Mouse (Mus musculus) kidney, postnatal 0 days (tissue): ENCODE results near the gene Gm973. TPM values are rescaled to one million over a fixed set of nuclear protein-coding genes. Genes with fewer than 3 reads are reported as not detected.

Experiments used
- ATAC-seq: fragments of 200-750 bp; cut with Nextera tagmentation; replicated peaks from 2 replicates; pipeline ENCODE4 v1.8.0; 2017; ENCODE audit warnings: low read depth, moderate number of reproducible peaks, moderate TSS enrichment, moderate library complexity; ENCODE audit not compliant: low FRiP score
- DNase-seq: peaks from one replicate; pipeline ENCODE4 v3.0.0-alpha.2; 2016; ENCODE audit warnings: low spot score
- H3K27ac ChIP-seq: fragments of 300-500 bp; sonication (generic); 2 replicates; pipeline ENCODE4 v1.5.1; 2014; ENCODE audit warnings: mild to moderate bottlenecking
- H3K27me3 ChIP-seq: fragments of 300-500 bp; sonication (generic); 2 replicates; pipeline ENCODE4 v1.6.1; 2014; ENCODE audit warnings: low read length, mixed read lengths; ENCODE audit not compliant: insufficient read depth
- H3K36me3 ChIP-seq: fragments of 300-500 bp; sonication (generic); 2 replicates; pipeline ENCODE4 v1.6.1; 2014; ENCODE audit warnings: low read length, mixed read lengths; ENCODE audit not compliant: insufficient read depth
- H3K4me1 ChIP-seq: fragments of 300-500 bp; sonication (generic); replicated peaks from 2 replicates; pipeline ENCODE4 v1.6.1; 2014; ENCODE audit warnings: antibody characterized with exemption, low read length, mixed read lengths; ENCODE audit not compliant: insufficient read depth
- H3K4me2 ChIP-seq: fragments of 300-500 bp; sonication (generic); 2 replicates; pipeline ENCODE4 v1.6.1; 2014; ENCODE audit warnings: mild to moderate bottlenecking, low read length, moderate library complexity, mixed read lengths
- H3K4me3 ChIP-seq: fragments of 300-500 bp; sonication (generic); replicated peaks from 2 replicates; pipeline ENCODE4 v1.5.1; 2014; ENCODE audit warnings: low read depth, low read length
- H3K9ac ChIP-seq: fragments of 300-500 bp; sonication (generic); 2 replicates; pipeline ENCODE4 v1.6.1; 2014; ENCODE audit warnings: low read depth, low read length
- H3K9me3 ChIP-seq: fragments of 300-500 bp; sonication (generic); replicated peaks from 2 replicates; pipeline ENCODE4 v1.6.1; 2016; ENCODE audit warnings: low read length, inconsistent platforms, mixed read lengths
- CTCF ChIP-seq: IDR thresholded peaks from 2 replicates; pipeline ENCODE4 v1.5.1; 2016; ENCODE audit warnings: antibody characterized with exemption, low read depth, mild to moderate bottlenecking, moderate library complexity
- WGBS: fragments of 180-500 bp; shearing (Covaris S2); extraction: QIAGEN DNeasy Blood & Tissue Kit; methylation state at CpG from one replicate; pipeline ENCODE4 v1.1.7; 2014; 5-methylcytosine and 5-hydroxymethylcytosine counted together
- polyA plus RNA-seq: library from polyadenylated mRNA; unstranded; fragments of >200 nt; fragmentation: Nextera tagmentation; extraction: Ambion mirVana; gene quantifications from 2 replicates; pipeline ENCODE4 v1.2.1, GENCODE M21; 2015

Gm973 gene
- polyA plus RNA-seq, 1 experiment from 2014 or later: 2.5 TPM

DNA sequence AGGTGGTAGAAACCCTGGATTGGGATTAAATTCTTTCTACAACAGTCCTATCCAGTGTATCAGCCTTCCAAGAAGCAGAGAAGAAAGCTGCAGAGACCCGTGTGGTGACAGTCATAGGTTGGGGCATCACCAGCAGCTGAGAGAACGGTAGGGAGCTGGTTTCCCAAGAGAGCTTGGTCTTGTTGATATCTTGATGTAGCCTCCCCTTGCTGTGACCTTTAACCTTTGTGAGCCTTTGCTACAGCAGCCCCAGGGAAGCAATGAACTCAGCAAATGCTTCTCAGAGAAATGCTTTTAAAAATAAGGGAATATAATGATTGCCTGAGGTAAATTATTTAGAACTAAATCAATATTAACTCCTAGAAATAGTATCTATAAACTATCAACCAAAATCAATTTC lies 13.7 kb upstream of the Gm973 start:
- no peak overlapping the region for H3K4me2 ChIP-seq
- 78% methylated on average over 2 of the region's 2 CpGs for WGBS
- no peaks in the 10 kb centered on the region for H3K4me1 ChIP-seq
- no peak overlapping the region for H3K27ac ChIP-seq
- H3K9me3 ChIP-seq: no peaks in the 10 kb centered on the region
- ATAC-seq (no peak), DNase-seq (no peak)
- no peak overlapping the region for H3K4me3 ChIP-seq
- no peak for TF ChIP-seq CTCF
- H3K36me3 ChIP-seq: no peaks in the 10 kb centered on the region
- no peaks in the 10 kb centered on the region for H3K27me3 ChIP-seq
- no peak overlapping the region for H3K9ac ChIP-seq

- Histone ChIP-seq H3K27ac (no peak overlapping the region), H3K4me3 (no peak overlapping the region), H3K4me2 (no peak overlapping the region), H3K36me3 (no peaks in the 10 kb centered on the region), H3K9me3 (no peaks in the 10 kb centered on the region), H3K4me1 (peaks cover 3% of the 10 kb centered on the region; the same call in 1 of the 2 replicates), H3K9ac (no peak overlapping the region), H3K27me3 (no peaks in the 10 kb centered on the region)
- 34% methylated on average over 7 of the region's 7 CpGs for WGBS
- no peak for DNase-seq
- no peak for ATAC-seq
- TF ChIP-seq CTCF: peak; percentile 5; the same call in 1 of the 2 replicates
Observed at GRCm38 (mm10) chr1:59503659-59504301, 12.3 kb upstream of the Gm973 start.

DNA sequence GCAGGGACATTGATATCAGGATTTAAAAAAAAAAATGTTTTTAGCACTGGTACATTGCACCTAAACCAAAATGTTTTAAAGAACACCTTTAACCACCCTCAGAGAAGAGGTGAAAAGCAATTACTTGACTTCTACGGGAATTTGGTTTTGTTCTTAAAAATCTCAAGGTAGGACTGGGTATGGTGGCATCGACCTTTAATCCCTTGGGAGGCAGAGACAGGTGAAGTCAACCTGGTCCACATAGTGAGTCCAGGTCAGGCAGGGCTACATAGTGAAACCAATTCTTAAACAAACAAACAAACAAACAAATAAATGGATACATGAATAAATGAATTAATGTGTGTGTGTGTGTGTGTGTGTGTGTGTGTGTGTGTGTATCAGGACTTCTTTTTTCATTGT lies 11.8 kb upstream of the Gm973 start:
- H3K9me3 ChIP-seq: no peaks in the 10 kb centered on the region

DNA sequence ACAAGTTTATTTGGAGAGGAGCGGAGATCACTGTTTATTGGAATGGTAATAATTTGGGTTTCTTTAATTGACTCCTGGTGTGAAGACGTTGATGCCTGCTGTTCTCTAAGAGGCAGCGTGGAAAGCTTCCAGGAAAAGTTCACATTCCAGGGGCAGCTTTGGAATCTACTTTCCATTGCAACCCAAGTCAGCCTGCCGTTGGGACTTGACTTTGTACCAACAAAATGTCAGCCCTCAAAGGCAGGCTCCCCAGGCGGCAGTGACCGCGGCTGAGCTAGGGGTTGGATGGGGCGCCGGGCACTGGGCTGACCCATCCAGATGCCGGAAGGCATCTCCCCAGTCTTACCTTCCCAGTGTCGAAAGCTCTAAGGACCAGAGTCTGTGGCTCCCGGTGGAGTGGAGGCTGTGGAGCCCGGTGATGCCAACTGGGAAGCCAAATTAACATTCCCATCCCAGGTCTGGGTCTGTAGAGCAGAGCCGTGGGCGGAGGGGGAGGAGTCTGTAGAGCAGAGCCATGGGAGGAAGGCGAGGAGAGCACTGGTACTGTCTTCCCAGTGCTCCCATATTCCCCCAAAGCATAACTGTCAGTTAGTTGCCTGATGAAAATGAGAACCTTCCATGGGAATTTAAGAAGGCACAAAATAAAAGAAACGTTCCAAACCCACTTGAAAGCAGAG lies 7.5 kb upstream of the Gm973 start:
- H3K4me1 ChIP-seq: peaks cover 3% of the 10 kb centered on the region; the same call in 1 of the 2 replicates
- peak; percentile 67 for DNase-seq
- no peak overlapping the region for H3K4me2 ChIP-seq
- no peaks in the 10 kb centered on the region for H3K36me3 ChIP-seq
- WGBS: 37% methylated on average over 17 of the region's 17 CpGs
- H3K4me3 ChIP-seq: no peak overlapping the region
- H3K27ac ChIP-seq: no peak overlapping the region
- H3K27me3 ChIP-seq: no peaks in the 10 kb centered on the region
- TF ChIP-seq CTCF: no peak
- no peak for ATAC-seq
- no peak overlapping the region for H3K9ac ChIP-seq
- no peaks in the 10 kb centered on the region for H3K9me3 ChIP-seq

More for the DNA sequence above, 11.8 kb upstream of the Gm973 start:
- peaks cover 3% of the 10 kb centered on the region; the same call in 1 of the 2 replicates for H3K4me1 ChIP-seq
- TF ChIP-seq CTCF: no peak
- no peaks in the 10 kb centered on the region for H3K36me3 ChIP-seq
- no peak overlapping the region for H3K4me3 ChIP-seq
- WGBS: 75% methylated on average over 2 of the region's 2 CpGs
- H3K27me3 ChIP-seq: no peaks in the 10 kb centered on the region
- ATAC-seq: no peak
- H3K27ac ChIP-seq: no peak overlapping the region
- no peak overlapping the region for H3K9ac ChIP-seq
- DNase-seq: no peak
- H3K4me2 ChIP-seq: no peak overlapping the region

DNA sequence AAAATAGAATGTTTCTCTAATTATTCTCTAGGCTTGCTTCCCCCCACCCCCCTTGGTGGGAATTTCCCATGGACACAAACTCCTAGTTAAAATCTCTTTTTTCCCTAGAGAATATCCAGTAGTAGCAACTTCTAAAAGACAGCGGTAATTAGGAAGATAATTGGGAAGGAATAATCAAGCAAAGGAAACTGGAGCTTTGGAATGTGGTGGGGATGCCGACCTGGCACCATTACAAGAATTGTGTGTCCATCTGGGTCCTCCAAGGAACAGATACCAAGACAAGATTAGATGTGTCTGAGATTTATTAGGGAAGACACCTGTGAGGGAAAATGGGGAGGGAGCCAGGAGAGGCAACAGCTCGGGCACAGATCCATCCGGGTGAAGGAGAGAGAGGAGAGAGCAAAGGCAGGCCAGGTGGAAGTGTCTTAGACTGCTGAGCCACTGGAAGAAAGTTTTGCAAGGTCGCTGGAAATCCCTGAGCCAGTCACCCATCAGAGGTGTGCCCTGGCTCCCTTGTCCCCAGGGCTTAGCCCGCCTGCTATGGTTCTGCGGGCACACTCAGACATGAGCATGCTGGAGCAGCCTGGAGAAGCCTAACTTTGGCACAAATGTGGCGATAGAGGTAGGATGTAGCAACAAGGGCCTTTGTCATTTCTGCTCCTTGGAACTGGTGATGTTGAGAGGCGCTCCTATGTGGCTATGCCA lies 4.3 kb upstream of the Gm973 start:
- H3K4me3 ChIP-seq: no peak overlapping the region
- H3K36me3 ChIP-seq: no peaks in the 10 kb centered on the region
- TF ChIP-seq CTCF: no peak
- no peak overlapping the region for H3K27ac ChIP-seq
- DNase-seq (no peak), ATAC-seq (no peak)
- no peak overlapping the region for H3K9ac ChIP-seq
- no peaks in the 10 kb centered on the region for H3K9me3 ChIP-seq
- WGBS: 61% methylated on average over 9 of the region's 9 CpGs
- H3K4me1 ChIP-seq: peaks cover 3% of the 10 kb centered on the region; the same call in 1 of the 2 replicates
- H3K27me3 ChIP-seq: no peaks in the 10 kb centered on the region
- no peak overlapping the region for H3K4me2 ChIP-seq

GRCm38 (mm10) chr1:59520226-59520837 lies 4.3 kb downstream of the Gm973 start:
- H3K27ac ChIP-seq: no peak overlapping the region
- 20% methylated on average over 11 of the region's 11 CpGs for WGBS
- no peak overlapping the region for H3K4me2 ChIP-seq
- peak; percentile 69 for DNase-seq
- H3K4me3 ChIP-seq: no peak overlapping the region
- TF ChIP-seq CTCF: no peak
- no peaks in the 10 kb centered on the region for H3K9me3 ChIP-seq
- H3K27me3 ChIP-seq: no peaks in the 10 kb centered on the region
- H3K9ac ChIP-seq: no peak overlapping the region
- H3K4me1 ChIP-seq: peaks cover 5% of the 10 kb centered on the region; the same call in 1 of the 2 replicates
- no peak for ATAC-seq
- H3K36me3 ChIP-seq: no peaks in the 10 kb centered on the region
